Mouse (Mus musculus): Measurements from ENCODE around the gene Kcna5. TPM values are rescaled to one million over a fixed set of nuclear protein-coding genes. Genes with fewer than 3 reads are reported as not detected.

The Kcna5 gene
- 0.76 TPM for polyA plus RNA-seq (2014; fragmentation: Illumina TruSeq; extraction: RNeasy Lipid Tissue Mini Kit (QIAGEN cat#74804); ENCODE audit: insufficient read depth, low read depth, low replicate concordance)

GRCm38 (mm10) chr6:126535208-126535910, at the start of gene Kcna5:
Gene Kcna5, minus strand, starts transcription at chr6:126535412.

Other genes starting within 250 kb of the Kcna5 start
- not detected for gene Kcna1, start 111.0 kb upstream of the Kcna5 start, polyA plus RNA-seq (2014; fragmentation: Illumina TruSeq; extraction: RNeasy Lipid Tissue Mini Kit (QIAGEN cat#74804); ENCODE audit: insufficient read depth, low read depth, low replicate concordance)
- gene Kcna6, start 205.3 kb upstream of the Kcna5 start, polyA plus RNA-seq (2014; fragmentation: Illumina TruSeq; extraction: RNeasy Lipid Tissue Mini Kit (QIAGEN cat#74804); ENCODE audit: insufficient read depth, low read depth, low replicate concordance), result 0.37 TPM

All from lung, adult 10 weeks (tissue).